Mouse (Mus musculus) cortical plate, adult 2 months (tissue): ENCODE measurements around the gene Prpf3.

Experiments
- CTCF ChIP-seq: fragments of 200-500 bp; IDR thresholded peaks from 2 replicates; pipeline ENCODE4 v1.5.1; 2011; ENCODE audit warnings: mild to moderate bottlenecking, control low read depth, low read length; ENCODE audit not compliant: insufficient read depth; ENCODE audit errors: extremely low read depth
- POLR2A ChIP-seq: fragments of 200-500 bp; IDR thresholded peaks from 2 replicates; pipeline ENCODE4 v1.6.1; 2011; ENCODE audit warnings: mild to moderate bottlenecking, low read length, control low read depth; ENCODE audit not compliant: insufficient read depth; ENCODE audit errors: extremely low read depth

DNA sequence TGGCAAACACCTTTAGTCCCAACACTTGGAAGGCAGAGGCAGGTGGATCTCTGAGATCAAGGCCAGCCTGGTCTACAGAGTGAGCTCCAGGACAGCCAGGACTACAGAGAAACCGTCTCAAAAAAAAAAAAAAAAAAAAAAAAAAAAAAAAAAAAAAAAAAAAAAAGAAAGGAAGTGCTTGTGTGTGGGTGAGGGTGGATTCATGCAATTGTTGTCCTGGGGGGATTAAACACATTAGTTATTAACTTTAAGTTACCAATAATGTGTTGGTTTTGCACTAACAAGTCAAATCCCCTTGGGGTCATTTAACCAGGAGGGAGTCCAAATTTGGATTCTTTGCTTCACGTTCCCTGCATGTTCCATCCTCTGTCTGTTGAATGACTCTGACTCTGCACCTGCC is 29.4 kb downstream of the Prpf3 start:
- TF ChIP-seq POLR2A: no peak
- no peak for TF ChIP-seq CTCF
